Mouse (Mus musculus): Measurements from ENCODE around the gene Trappc13. TPM values are rescaled to one million over a fixed set of nuclear protein-coding genes. Genes with fewer than 3 reads are reported as not detected.

Gene Trappc13
- polyA plus RNA-seq, 1 experiment from 2014 or later = 53.3 TPM

Other genes starting within 250 kb of the Trappc13 start
- gene Nln, start 68.9 kb downstream of the Trappc13 start, polyA plus RNA-seq (2015; fragmentation: Nextera tagmentation; extraction: Ambion mirVana) = 20.3 and 21.8 TPM in 2 replicates
- gene Sgtb, start 68.7 kb downstream of the Trappc13 start, polyA plus RNA-seq (2015; fragmentation: Nextera tagmentation; extraction: Ambion mirVana) = 1.8 and 3.2 TPM in 2 replicates
- 12.9 and 16.0 TPM in 2 replicates for gene Trim23, start 328 bp upstream of the Trappc13 start, polyA plus RNA-seq (2015; fragmentation: Nextera tagmentation; extraction: Ambion mirVana)
- gene Cenpk, start 50.1 kb upstream of the Trappc13 start, polyA plus RNA-seq (2015; fragmentation: Nextera tagmentation; extraction: Ambion mirVana) = 36.6 and 44.1 TPM in 2 replicates
- gene Ppwd1, start 50.4 kb upstream of the Trappc13 start, polyA plus RNA-seq (2015; fragmentation: Nextera tagmentation; extraction: Ambion mirVana) = 8.3 and 8.4 TPM in 2 replicates
- 5.4 and 5.7 TPM in 2 replicates for gene Adamts6, start 109.4 kb upstream of the Trappc13 start, polyA plus RNA-seq (2015; fragmentation: Nextera tagmentation; extraction: Ambion mirVana)